Mouse (Mus musculus): ENCODE results near the gene Cd101. TPM values are rescaled to one million over a fixed set of nuclear protein-coding genes. Genes with fewer than 3 reads are reported as not detected.

Gene Cd101
- total RNA-seq (2014; rRNA removed) (0.23 and 0.43 TPM in 2 replicates), polyA plus RNA-seq (2015; fragmentation: Nextera tagmentation; extraction: Ambion mirVana) (0.11 TPM in 1 of 2 replicates, not detected in the other)

DNA sequence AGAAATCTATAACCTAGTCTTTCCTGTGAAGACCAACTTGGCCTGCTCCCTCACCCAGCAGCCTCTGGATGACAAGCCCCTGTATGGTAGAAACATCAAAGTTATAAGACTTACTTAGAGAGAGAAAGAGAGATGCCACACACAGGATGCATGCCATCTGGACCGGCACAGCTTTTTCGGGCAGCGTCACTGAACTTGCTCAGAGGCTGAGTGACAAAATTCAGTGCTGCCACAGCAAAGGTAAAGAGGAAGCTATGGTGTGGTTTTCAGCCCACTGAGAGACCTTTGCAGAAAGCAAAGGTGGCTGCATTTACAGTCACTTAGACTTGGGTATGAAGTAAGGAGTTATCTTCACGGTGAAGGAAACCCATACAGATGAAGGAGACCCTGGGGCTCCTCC is at the start of gene Cd101:
Gene Cd101 (minus strand): TSS at position 218 of the 400 bp plus-strand sequence.
- ATAC-seq (no peak), DNase-seq (no peak)
- Histone ChIP-seq H3K36me3 (ENCODE audit: insufficient read depth) (no peaks in the 10 kb centered on the region), H3K27me3 (ENCODE audit: insufficient read depth, low read length) (no peaks in the 10 kb centered on the region), H3K9ac (no peak within 1 kb of the TSS), H3K4me1 (ENCODE audit: insufficient read depth) (no peaks in the 10 kb centered on the region), H3K4me3 (ENCODE audit: low read depth, low read length) (no peak within 1 kb of the TSS), H3K9me3 (ENCODE audit: low read length) (no peaks in the 10 kb centered on the region), H3K4me2 (ENCODE audit: low read depth) (no peak within 1 kb of the TSS), H3K27ac (ENCODE audit: low read depth, low read length) (no peak within 1 kb of the TSS)
- no peak for TF ChIP-seq CTCF (IDR thresholded peaks at IDR 0.05; ENCODE audit: low read depth)
- 93% methylated on average over 4 of the region's 4 CpGs for WGBS

DNA sequence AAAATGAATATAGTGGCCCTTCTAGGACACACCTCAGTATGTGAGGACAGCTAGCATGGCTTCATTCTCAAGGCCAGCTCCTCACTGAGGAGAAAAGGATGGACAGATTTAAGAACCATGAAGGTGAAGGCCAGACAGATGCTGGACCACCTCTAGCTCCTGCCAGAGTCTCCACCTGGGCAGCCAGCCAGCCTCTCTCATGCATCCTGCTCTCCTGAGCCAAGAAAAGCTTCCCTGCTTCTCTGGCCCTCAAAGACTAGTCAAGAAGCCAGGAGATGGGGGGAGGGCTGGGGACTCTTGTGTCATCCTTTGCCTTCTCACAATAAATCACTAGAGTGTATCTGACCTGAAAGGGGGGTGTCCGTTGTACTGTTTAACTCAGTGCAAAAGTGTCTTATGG is 49.0 kb upstream of the Cd101 start:
- H3K36me3 ChIP-seq (ENCODE audit: insufficient read depth): peaks cover 20% of the 10 kb centered on the region
- no peaks in the 10 kb centered on the region for H3K9me3 ChIP-seq (ENCODE audit: low read length)
- no peak overlapping the region for H3K27ac ChIP-seq (ENCODE audit: low read depth, low read length)
- no peaks in the 10 kb centered on the region for H3K27me3 ChIP-seq (ENCODE audit: insufficient read depth, low read length)
- 89% methylated on average over 1 of the region's 1 CpGs for WGBS
- DNase-seq (no peak), ATAC-seq (no peak)
- H3K4me2 ChIP-seq (ENCODE audit: low read depth): no peak overlapping the region
- no peaks in the 10 kb centered on the region for H3K4me1 ChIP-seq (ENCODE audit: insufficient read depth)
- H3K9ac ChIP-seq: no peak overlapping the region
- H3K4me3 ChIP-seq (ENCODE audit: low read depth, low read length): no peak overlapping the region
- TF ChIP-seq CTCF (IDR thresholded peaks at IDR 0.05; ENCODE audit: low read depth): no peak

DNA sequence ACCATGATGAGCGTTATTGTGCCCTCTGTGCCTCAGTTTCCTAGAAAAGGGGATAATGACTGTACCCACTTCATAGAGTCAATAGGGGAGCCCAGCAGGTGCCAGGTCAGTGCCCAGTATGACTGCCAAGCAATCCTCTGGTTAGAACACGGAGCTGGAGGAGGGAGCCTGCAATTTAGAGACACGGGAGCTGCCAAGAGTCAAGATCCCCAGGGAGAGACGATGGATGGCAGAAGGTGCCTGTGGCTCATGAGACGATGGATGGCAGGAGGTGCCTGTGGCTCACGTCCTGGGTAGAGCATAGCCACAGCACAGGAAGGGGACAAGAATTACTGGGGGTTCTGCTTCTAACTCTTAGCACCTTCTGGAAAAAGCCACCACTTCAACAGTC is 48.3 kb upstream of the Cd101 start:
- no peak overlapping the region for H3K4me2 ChIP-seq (ENCODE audit: low read depth)
- DNase-seq (no peak), ATAC-seq (no peak)
- 71% methylated on average over 6 of the region's 6 CpGs for WGBS
- no peaks in the 10 kb centered on the region for H3K27me3 ChIP-seq (ENCODE audit: insufficient read depth, low read length)
- H3K9ac ChIP-seq: no peak overlapping the region
- no peak overlapping the region for H3K27ac ChIP-seq (ENCODE audit: low read depth, low read length)
- no peak for TF ChIP-seq CTCF (IDR thresholded peaks at IDR 0.05; ENCODE audit: low read depth)
- H3K9me3 ChIP-seq (ENCODE audit: low read length): no peaks in the 10 kb centered on the region
- H3K4me3 ChIP-seq (ENCODE audit: low read depth, low read length): no peak overlapping the region
- peaks cover 20% of the 10 kb centered on the region for H3K36me3 ChIP-seq (ENCODE audit: insufficient read depth)
- no peaks in the 10 kb centered on the region for H3K4me1 ChIP-seq (ENCODE audit: insufficient read depth)

DNA sequence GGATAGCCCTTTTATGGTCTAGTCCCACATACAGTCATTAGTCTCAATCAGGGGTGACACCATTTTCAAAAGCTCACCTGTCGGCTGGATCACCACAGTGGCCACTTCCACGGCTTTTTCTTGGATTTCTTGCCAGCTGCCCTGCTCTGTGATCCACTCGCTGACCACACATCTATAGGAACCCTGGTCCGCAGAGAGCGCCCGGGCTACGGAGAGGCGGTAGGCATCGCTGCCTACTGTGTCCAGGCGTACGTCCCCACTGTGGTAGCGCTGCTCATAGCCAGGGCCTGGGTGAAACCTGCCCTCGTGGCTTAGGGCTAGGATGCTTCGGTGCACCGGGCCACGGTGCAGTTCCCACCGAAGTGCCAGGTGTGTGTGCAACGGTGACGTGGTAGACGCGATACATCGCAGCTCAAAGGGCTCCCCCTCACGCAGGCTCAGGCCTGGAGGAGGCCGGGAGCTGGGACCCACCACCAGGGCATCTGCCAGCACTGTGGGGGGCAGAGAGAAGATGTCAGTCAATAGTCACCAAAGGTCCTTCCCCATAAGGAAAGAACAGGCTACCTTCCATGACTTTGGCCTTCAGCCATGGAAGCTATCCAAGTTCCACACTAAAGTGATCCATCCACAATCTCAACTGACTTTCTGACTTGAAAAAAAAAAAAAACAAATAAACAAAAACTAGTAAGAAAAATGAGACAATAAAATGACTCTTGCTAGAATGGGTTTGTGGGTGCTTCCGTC is 47.8 kb upstream of the Cd101 start:
- ATAC-seq (no peak), DNase-seq (no peak)
- TF ChIP-seq CTCF (IDR thresholded peaks at IDR 0.05; ENCODE audit: low read depth): no peak
- Histone ChIP-seq H3K4me2 (ENCODE audit: low read depth) (no peak overlapping the region), H3K36me3 (ENCODE audit: insufficient read depth) (peaks cover 20% of the 10 kb centered on the region), H3K9me3 (ENCODE audit: low read length) (no peaks in the 10 kb centered on the region), H3K27me3 (ENCODE audit: insufficient read depth, low read length) (no peaks in the 10 kb centered on the region), H3K4me1 (ENCODE audit: insufficient read depth) (no peaks in the 10 kb centered on the region), H3K4me3 (ENCODE audit: low read depth, low read length) (no peak overlapping the region), H3K9ac (no peak overlapping the region), H3K27ac (ENCODE audit: low read depth, low read length) (no peak overlapping the region)
- 94% methylated on average over 25 of the region's 25 CpGs for WGBS

DNA sequence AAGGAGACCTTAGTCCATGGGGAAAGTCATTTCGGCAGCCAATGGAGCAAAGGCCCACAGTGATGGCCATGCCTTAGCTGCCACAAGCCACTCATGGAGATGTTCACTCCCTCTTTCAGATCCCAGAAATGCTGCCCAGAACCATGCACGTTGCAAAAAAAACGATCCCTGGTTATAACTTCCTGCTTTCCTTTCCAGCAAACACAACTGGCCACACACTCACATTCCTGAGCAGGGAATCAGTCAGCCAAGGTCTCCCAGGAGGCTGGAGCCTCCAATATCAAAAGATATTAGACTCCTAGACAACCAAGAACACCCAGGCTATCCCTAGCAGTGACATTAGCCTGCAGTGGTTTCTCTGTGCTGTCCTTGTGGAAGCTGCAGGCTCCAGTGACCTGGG is 46.5 kb upstream of the Cd101 start:
- Histone ChIP-seq H3K4me3 (ENCODE audit: low read depth, low read length) (no peak overlapping the region), H3K4me2 (ENCODE audit: low read depth) (no peak overlapping the region), H3K9me3 (ENCODE audit: low read length) (no peaks in the 10 kb centered on the region), H3K27me3 (ENCODE audit: insufficient read depth, low read length) (no peaks in the 10 kb centered on the region), H3K36me3 (ENCODE audit: insufficient read depth) (peaks cover 20% of the 10 kb centered on the region), H3K27ac (ENCODE audit: low read depth, low read length) (no peak overlapping the region), H3K4me1 (ENCODE audit: insufficient read depth) (no peaks in the 10 kb centered on the region), H3K9ac (no peak overlapping the region)
- WGBS: 89% methylated on average over 3 of the region's 3 CpGs
- ATAC-seq (no peak), DNase-seq (no peak)
- no peak for TF ChIP-seq CTCF (IDR thresholded peaks at IDR 0.05; ENCODE audit: low read depth)

DNA sequence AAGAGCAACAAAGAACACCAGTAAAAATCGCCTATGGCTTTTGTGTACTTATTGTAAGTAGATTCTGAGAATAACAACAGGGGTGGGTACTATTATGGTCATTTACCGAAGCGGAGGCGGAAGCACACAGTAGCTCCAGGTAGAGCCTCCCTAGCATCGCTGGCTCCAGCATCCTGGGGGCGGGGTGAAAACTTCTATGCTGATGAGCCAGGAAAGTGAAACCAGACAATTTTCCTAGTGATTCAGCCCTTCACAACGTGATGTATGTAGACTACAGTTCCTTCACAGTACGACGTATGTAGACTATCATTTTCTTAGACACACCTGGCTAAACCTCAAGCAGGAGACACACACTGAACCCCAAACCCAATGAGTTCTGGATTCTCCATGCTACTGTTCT is 44.0 kb upstream of the Cd101 start:
- no peak for ATAC-seq
- Histone ChIP-seq H3K4me2 (ENCODE audit: low read depth) (no peak overlapping the region), H3K36me3 (ENCODE audit: insufficient read depth) (peaks cover 13% of the 10 kb centered on the region), H3K4me3 (ENCODE audit: low read depth, low read length) (no peak overlapping the region), H3K9ac (no peak overlapping the region), H3K9me3 (ENCODE audit: low read length) (no peaks in the 10 kb centered on the region), H3K27me3 (ENCODE audit: insufficient read depth, low read length) (no peaks in the 10 kb centered on the region), H3K27ac (ENCODE audit: low read depth, low read length) (no peak overlapping the region), H3K4me1 (ENCODE audit: insufficient read depth) (no peaks in the 10 kb centered on the region)
- WGBS: 60% methylated on average over 9 of the region's 9 CpGs
- TF ChIP-seq CTCF (IDR thresholded peaks at IDR 0.05; ENCODE audit: low read depth): no peak
- DNase-seq: no peak

DNA sequence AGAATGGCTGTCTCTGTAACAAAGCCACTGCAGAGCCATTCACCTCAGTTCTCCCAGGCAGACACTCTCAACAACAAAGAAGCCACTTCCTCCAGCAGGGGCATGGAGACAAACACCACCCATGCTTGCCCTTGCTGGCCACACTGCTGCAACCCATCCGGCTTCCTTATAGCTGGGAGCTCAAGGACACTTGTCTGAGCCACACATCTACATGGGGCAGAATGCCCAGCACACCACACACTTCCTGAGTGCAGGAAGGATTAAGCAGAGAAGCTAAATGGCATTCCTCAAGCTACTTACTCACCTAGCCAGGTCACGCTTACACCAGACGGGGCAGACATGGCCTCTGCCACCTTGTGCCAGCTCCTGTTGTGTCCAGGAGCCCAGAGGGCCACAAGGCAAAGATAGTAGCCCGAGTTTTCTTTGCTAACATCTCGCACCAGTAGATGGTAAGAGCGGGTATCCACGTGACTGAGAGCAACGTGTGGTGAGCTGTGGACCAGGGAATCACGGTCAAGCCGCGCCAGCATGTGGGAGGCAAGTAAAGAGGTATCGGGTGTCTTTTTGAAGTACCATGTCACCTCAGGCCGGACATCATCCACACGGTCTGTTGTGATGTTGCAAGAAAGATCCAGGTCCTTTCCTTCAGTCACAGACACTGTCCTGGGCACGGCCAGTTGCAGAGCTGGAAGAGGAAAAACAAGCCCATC is 43.3 kb upstream of the Cd101 start:
- Histone ChIP-seq H3K9ac (no peak overlapping the region), H3K4me2 (ENCODE audit: low read depth) (no peak overlapping the region), H3K9me3 (ENCODE audit: low read length) (no peaks in the 10 kb centered on the region), H3K36me3 (ENCODE audit: insufficient read depth) (peaks cover 13% of the 10 kb centered on the region), H3K27me3 (ENCODE audit: insufficient read depth, low read length) (no peaks in the 10 kb centered on the region), H3K4me3 (ENCODE audit: low read depth, low read length) (no peak overlapping the region), H3K27ac (ENCODE audit: low read depth, low read length) (no peak overlapping the region), H3K4me1 (ENCODE audit: insufficient read depth) (no peaks in the 10 kb centered on the region)
- no peak for TF ChIP-seq CTCF (IDR thresholded peaks at IDR 0.05; ENCODE audit: low read depth)
- WGBS: 85% methylated on average over 15 of the region's 15 CpGs
- ATAC-seq (no peak), DNase-seq (no peak)

All from forebrain, postnatal 0 days (tissue).